Mouse (Mus musculus) retina, postnatal 7 days (tissue): ENCODE measurements around the gene Adra1b.
A peak's percentile ranks its signal among the peaks of the same experiment; 100 is the strongest.

Experiments
- DNase-seq: peaks from one replicate; pipeline ENCODE4 v3.0.0-alpha.2; 2012; ENCODE audit warnings: low read depth, low spot score

Adra1b gene

DNA sequence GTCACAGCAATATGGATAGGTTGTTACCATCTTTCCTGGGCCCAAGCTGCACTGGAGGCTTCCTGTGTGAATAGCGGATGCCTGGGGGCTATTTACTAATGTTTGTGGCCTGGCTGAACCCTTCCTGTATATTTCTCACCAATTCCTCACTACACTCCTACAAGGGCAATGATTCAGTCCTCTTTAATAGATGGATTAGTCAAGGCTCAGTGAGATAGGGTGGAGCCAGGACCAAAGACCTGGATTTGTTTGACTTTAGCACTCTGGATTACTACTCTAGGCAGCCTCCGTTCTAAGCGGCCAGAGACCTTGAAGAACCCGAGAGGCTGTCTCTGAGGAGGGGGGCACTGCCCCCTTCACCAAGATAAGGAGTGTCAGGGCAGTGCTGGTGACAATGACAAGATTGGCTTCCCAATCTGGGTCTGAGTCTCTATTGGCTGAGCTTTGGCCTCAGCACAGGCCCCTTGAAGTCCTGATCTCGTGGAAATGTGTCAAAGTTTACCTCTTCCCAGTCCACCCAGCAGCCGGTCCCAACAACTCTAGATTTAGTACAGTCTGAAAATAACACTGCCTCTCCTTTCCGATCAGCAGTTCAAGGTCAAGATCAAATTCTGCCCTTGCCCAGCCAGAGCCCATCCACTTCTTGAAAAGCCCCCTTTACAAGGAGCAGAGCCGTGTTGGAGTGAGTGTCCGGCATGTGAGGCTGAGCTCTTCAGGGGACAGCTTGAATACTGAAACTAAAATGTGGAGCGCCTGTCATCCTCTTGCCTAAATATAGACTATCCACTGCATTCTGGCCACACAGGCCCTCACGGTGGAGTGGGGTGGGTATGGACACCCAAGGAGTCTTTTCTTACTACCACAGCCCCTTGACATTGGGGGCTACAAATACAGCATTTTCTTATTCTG lies 80.2 kb downstream of the Adra1b start:
- DNase-seq, result no peak

- no peak for DNase-seq
Measured at GRCm38 (mm10) chr11:43817368-43817923, 83.6 kb downstream of the Adra1b start.

DNA sequence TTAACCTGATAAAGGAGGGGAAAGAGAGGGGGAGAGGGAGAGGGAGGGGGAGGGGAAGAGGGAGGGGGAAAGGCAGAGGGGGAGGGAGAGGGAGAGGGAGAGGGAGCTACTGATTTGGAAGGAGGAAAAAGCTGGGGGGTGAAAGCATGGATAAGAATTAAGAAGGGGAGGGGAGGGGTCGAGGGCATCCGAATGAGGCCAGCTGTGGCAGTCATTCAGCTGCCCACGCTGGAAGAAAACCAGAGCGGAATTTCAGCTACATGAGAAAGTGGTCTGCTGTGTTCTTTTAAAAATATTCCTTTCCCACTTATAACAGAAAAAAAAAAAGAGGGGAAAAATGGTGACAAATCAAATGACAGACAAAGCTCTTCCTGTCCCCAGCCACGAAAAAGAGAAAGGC lies 88.5 kb downstream of the Adra1b start:
- no peak for DNase-seq

DNA sequence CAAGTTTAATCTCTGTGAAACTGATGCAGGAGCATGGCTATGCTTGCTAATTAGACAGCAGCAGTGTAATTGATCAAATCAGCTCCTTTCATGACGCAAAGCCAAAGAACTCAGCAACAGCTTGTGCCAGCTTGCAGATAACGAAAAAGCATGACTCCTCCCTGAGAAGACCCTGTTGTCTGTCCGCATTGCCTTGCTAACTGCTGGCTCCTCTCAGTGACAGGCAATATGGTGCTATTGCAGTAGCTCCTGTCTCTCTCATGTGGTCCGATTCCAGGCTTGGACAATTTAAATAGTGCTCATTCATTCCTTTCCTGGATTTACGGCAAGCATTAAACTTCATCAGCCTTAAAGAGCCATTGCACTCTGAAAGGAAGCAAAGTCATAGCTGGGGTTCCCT lies 93.3 kb downstream of the Adra1b start:
- no peak for DNase-seq

GRCm38 (mm10) chr11:43795992-43796391 lies 105.0 kb downstream of the Adra1b start:
- DNase-seq, result peak; percentile 28

- DNase-seq, result no peak
Measured at GRCm38 (mm10) chr11:43790446-43790845, 110.6 kb downstream of the Adra1b start.

DNA sequence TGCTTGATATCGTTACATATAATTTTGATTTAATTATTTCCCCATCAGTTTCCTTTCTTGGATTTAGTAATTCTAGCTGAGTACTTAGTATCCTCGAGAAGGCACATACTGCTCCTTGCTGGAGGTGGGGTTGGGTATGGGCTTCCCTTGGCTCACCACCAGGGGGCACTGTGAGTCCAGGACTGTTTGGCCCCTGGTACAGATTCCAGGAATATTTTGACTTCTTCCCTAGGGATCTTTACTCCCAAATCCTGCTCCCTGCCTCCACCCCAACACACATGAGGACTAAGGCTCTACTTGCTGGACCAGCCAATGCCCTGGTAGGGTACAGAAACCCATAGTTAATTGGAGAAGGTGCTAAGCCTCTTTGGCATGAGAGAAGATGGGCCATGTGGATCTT lies 117.2 kb downstream of the Adra1b start:
- peak; percentile 17 for DNase-seq

DNA sequence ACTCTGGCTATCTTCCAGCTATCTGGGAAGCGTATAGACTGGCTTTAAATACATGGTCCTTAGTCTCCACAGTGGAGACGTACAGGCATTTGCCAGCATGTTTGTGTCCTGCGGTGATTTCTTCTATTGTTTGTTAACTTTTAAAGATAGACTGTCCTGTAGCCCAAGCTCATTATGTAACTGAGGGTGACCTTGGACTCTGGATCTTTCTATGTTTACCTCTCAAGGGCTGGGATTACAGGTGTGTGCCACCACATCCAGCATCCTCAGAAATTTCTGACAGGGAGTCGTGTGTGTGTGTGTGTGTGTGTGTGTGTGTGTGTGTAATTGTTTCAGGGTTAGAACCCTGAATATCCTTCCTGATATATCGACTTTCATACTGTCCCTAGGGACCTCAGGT lies 117.9 kb downstream of the Adra1b start:
- no peak for DNase-seq

GRCm38 (mm10) chr11:43779551-43779950 lies 121.5 kb downstream of the Adra1b start:
- DNase-seq, result no peak

DNA sequence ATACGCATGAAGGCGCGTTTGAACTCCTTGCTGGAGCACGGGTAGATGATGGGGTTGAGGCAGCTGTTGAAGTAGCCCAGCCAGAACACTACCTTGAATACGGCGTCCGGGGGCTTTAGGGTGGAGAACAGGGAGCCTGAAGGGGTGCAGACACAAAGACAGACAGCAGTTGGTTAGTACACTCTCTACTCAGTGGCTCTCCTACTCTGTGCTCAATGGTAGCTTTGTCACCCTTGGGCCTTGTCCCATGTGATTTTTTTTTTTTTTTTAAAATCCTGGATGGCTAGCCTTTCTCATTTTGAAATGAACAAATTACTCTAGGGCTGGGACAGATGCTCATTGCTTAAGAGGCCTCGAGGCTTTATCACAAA lies 124.7 kb downstream of the Adra1b start:
- no peak for DNase-seq

DNA sequence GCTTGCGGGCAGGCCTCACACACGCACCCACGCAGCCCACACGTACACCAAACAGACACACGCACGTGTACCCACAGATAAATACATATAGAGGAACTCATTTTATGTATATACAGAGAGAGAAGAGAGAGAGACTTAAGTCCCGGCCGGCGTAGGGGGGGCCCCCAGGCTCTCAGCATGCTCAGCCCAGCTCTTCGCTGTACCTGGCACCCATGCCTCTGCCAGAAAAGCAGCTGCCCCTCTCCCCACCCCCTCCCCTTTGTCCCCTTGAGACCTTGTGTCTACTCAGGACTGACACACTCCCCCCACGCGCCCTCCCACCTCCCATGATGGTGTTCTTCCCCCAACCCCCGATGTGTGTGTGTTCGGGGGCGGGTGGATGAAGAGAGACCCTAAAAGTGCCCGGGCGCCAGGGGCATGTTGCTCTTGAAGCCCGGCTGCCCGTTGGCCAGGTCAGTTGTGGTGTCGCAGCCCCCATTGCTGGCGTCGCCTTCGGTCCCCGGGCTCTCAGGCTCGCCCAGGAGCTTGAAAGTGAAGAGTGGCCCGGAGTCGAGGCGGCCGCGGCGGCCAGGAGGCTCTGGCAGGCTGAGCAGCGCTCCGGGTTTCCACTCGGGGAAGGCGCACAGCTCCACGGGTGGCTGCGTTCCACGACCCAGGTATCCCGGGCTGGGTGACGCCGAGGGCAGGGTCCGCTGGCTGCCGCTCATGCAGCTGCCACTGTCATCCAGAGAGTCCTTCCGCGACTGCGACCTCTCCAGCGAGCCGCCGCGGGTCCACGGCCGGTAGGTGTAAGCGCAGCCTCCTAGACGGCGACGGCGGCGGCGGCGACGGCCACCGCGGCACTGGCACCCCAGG lies 125.3 kb downstream of the Adra1b start:
- no peak for DNase-seq

- DNase-seq, result no peak
Measured at GRCm38 (mm10) chr11:43773725-43774124, 127.3 kb downstream of the Adra1b start.

DNA sequence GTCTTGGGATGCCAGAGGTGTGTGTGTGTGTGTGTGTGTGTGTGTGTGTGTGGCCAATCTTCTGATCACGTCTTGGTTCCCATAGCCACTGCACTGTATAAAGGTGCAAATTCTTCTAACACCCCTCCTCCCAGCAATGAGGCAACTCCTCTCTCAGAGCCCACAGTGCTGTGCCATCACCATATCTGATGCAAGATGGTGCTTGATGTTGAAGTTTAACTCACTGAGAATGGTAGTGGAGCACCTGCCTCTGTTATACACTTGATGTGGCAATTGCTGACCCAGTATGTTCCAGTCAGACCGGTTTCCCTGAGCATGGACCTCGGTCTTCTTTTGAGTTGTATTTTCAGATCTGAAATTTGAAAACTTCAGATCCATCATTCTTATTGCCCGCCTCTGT lies 130.9 kb downstream of the Adra1b start:
- no peak for DNase-seq

- no peak for DNase-seq
Measured at GRCm38 (mm10) chr11:43767749-43768148, 133.3 kb downstream of the Adra1b start.

DNA sequence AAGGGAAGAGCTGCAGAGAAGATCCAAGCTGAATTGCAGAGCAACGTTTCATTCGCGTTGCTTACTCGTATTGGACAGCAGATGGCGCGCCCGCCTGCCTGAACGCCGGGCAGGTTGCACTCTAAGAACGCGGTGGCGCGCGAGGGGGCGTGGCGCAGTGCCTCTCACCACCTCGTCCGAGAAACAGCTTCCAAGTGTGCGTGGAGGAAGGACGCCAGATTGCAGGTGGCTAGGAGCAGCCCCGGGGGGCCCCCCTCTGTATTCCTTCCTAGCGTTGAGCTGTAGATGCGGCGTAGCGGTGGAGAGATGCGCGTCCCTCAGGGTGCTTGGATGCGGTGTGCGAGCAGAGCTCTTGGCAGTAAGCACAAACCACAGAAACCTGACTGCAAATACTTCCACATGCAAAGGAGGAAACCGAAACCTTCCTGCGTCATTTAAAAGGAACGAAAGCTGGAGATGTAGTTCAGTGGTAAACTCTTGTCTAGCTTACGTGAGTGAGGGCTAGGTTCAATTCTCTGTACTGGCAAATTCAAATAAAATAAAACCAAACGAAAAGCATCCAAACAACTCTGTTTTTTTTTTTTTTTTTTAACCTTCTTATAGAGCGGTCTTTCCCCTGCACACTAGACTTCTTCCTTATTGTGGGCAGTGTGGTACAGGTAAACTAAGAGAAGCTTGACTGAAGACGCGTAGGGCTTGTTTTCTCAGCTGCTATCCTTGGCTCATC lies 133.9 kb downstream of the Adra1b start:
- DNase-seq, result peak; percentile 65

- DNase-seq, result no peak
Measured at GRCm38 (mm10) chr11:43758436-43758835, 142.6 kb downstream of the Adra1b start.

GRCm38 (mm10) chr11:43755411-43755810 lies 145.6 kb downstream of the Adra1b start:
- no peak for DNase-seq

DNA sequence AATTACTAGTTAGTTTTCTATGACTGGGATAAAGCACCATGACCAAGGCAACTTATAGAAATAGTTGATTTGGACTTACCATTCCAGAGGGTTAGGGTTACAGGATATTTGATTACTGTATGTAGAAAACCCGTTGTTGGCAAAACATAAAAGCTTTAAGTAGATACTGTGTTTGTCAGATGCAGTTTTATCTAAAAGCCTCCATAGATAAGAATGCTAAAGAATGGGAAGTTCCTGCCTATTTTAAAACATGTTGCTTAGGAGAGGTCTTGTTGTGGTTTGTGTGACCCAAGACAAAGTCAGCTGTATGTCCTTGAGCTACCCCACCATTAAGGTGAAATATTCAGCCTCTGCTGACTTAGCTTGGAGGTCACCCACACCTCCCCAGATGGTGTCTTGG lies 146.4 kb downstream of the Adra1b start:
- no peak for DNase-seq

GRCm38 (mm10) chr11:43751542-43751941 lies 149.5 kb downstream of the Adra1b start:
- no peak for DNase-seq

GRCm38 (mm10) chr11:43747233-43748226 lies 153.5 kb downstream of the Adra1b start, which contains the start of gene Ttc1:
Gene Ttc1, minus strand, starts transcription at chr11:43748008.
- DNase-seq, result peak; percentile 95
